Mouse (Mus musculus): ENCODE results near the gene Steap3.
A peak's percentile ranks its signal among the peaks of the same experiment; 100 is the strongest.
"Not testable (repeated sequence)": the region's sequence is repeated elsewhere in the genome, so short reads cannot be mapped to it uniquely, and the experiment has no call there.

Steap3 gene

DNA sequence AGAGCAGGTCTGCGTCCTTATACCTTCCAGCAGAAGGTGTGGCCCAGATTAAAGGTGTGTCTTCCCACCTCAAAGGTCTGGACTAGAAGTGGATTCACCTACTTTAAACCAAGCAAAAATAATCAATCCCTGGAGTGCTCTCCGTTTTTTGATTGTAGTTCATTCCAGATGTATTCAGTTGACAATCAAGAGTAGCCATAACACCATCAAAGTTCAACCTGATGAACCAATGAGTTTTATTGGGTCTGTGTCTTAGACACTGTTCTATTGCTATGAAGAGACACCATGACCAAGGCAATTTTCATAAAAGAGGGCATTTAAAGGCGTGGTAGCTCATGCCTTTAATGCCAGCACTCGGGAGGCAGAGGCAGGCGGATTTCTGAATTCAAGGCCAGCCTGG is at the start of gene Steap3:
Steap3 (minus strand) TSS at position 101 of the 400 bp plus-strand sequence.
- DNase-seq (ENCODE audit: low read depth), result no peak

DNA sequence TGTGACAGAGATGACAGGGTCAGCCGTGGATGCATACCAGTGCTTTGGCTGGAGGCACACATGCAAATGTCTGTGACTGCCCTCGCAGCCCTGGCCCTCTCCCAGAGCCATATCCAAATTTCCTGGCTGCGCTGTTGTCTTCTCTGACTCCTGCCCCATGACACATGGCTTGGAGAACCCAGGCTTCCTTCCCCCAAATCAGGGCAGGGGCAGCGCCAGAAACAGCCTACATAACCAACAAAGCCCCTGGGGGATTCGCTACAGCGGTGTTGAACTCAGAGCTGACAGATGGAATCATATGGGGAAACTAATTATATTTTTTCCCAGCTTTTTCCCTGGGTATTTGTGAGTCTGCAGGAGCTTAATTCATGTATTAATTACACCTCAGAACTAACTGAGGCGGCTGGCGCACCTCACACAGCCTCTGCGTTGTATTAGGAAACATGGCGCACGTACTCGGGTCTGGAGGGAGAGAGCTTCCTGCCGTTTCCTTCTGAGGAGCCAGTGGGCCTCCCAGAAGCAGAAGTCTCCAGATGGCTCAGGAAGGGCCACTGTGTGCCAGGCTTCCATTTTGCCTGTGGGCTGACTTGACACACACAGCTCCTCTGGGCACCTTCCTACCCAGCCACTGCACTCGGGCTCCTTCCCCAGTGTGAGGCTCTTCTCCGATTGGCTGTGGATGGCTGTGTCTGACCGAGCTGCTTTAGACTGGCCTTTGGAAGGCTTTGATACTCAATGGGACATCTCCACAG is 48.9 kb upstream of the Steap3 start:
- no peak for DNase-seq (ENCODE audit: low read depth)

DNA sequence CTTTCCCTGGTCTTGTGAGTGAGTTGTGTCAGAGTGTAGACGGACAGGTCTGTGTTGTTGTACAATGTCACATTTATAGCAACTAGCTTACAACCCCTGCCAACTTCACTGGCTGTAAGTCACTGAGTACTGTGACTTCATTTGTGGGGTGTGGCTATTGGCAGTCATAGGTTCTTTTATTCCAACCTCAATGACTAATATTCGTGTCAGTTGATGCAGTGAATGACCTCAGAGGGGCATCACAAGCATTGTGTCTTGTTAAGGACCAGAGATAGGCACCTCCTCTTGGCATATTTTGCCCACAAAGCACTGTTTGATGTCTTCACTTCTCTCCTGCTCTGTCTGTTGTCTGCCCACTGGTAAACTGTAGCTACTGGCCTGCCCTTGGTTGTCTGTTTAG is 33.3 kb upstream of the Steap3 start:
- no peak for DNase-seq (ENCODE audit: low read depth)

DNA sequence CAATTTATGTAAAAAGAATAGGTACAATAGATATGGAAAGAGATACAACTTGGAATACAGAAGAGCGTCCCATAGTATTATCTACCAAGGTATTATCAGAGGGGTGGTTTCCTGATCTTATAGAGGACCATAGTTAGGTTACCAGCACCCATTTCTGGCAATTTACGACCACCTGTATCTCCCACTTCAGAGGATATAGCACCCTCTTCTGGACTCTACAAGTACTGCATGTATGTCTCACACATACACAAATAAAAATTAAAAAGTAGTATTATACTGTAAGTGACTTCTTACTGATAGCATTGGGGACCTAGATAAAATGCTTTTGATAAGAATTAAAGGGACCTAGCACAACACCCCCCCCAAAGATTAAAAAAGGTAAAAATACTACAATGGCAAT is 24.4 kb upstream of the Steap3 start:
- DNase-seq (ENCODE audit: low read depth), result no peak

DNA sequence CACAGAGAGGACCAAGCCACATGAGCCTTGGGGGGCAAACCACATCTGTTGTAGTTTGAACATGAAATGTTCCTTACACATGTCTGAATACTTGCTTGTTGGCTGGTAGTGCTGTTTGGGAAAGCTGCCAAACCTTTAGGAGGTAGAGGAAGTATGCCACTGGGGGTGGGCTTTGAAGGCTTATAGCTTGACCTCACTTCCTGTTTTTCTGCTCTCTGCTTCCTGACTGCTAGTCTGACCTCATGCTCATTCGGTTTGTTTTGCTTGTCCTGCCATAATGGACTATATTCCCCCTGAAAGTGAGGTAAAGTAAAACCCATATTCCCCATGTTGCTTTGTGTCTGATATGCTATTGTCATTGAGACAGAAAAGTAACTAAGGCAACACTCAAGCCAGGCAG is 21.3 kb upstream of the Steap3 start:
- DNase-seq (ENCODE audit: low read depth), result no peak

DNA sequence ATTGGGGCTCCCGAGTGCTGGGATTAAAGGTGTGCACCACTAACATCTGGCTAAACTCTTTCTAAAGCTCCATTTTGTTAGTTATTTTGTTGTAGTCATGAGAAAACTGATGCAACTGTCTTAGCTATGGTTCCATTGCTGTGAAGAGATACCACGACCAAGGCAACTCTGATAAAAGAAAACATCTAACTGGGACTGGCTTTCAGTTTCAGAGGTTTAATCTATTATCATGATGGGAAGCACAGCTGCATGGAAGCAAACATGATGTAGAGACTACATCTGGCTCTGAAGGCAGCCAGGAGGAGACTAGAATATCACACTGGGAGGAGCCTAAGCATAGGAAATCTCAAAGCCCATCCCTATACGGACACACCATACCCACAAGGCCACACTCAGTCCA is 19.2 kb upstream of the Steap3 start:
- DNase-seq (ENCODE audit: low read depth), result no peak

DNA sequence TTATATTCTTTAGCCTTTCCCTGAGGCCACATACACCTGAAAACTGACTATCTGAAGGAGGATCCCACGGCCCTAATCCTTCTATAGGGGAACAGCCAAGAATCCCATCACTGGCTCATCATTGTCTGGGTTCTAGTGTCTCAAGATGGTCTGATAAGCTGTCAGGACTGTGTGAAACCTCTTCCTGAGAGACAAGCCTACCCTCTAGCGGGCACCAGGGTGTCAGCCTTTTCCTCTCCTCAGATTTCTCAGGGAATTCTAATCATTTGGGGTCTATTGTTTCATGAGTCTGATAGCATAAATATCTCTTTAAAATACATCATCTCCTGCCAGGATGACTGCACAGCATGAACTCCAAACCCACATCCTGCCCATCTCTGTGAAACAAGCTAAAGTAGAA is 17.3 kb upstream of the Steap3 start:
- no peak for DNase-seq (ENCODE audit: low read depth)

DNA sequence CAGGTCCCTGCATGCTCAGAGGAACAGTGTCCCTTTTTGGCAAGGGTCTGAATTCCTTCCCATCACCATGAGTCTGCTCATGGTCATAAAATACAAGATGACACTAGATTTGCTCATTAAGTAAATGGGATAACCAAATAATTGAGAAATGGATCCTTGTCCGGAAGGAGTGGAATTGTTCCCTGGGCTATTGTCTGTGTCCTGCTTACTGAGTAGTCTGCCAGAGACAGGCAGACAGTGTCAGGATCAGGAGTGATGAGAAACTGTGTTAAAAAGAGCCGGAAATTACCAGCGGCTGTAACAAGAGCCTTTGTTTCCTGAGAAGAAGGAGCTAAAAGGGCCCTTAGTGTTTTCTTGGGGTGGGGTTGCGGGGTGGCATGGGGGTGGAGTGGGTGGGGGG is 15.2 kb upstream of the Steap3 start:
- no peak for DNase-seq (ENCODE audit: low read depth)

DNA sequence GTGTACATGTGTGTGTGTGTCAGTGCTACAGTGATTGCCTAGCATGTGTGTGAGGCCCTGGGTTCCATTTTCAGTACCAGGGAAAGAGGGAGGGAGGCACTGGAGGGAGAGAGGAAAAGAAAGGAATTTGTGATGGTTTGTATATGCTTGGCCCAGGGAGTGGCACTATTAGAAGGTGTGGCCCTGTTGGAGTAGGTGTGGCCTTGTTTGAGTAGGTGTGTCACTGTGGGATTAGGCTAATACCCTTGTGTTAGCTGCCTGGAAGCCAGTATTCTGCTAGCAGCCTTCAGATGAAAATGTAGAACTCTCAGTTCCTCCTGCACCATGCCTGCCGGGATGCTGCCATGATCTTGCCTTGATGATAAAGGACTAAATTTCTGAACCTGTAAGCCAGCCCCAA is 3.6 kb upstream of the Steap3 start:
- not testable (repeated sequence) for DNase-seq (ENCODE audit: low read depth)

DNA sequence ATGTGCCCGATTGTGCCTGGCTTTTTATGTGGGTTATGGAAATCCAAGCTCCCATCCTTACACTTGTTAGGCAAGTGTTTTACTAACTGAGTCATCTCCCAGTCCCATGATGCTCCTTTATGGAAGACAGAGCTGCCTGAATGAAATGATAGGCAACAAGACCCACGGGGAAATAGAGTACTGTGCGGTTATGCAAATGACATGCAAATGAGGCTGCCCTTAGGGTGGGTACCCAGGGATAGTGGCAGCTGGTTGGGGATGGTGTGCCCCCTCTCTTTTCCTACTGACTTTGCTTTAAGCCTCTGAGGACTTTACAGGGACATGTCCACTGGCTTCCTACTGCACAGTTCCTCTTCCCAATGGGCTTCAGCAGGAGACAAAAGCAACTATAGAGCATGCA is 2.7 kb upstream of the Steap3 start:
- no peak for DNase-seq (ENCODE audit: low read depth)

DNA sequence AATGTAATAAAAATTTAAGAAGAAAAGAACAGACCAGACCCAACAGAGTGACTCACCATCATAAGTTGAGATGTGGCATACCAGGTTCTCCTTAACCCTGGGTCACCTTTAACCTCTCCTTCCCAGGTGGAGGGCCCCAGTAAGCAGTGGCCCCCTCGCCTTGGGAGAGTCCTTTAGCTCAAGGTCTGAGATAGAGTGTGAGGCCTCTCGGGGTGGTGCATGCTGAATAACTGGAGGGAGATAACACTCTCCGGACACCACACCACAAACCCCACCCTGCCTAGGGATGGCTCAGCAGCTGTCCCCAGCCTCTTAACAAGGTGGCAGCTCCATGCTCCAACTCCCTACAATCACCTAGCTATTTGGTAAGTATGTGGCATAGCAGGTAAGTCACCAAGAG is 1.6 kb downstream of the Steap3 start:
- peak; percentile 55 for DNase-seq (ENCODE audit: low read depth)

DNA sequence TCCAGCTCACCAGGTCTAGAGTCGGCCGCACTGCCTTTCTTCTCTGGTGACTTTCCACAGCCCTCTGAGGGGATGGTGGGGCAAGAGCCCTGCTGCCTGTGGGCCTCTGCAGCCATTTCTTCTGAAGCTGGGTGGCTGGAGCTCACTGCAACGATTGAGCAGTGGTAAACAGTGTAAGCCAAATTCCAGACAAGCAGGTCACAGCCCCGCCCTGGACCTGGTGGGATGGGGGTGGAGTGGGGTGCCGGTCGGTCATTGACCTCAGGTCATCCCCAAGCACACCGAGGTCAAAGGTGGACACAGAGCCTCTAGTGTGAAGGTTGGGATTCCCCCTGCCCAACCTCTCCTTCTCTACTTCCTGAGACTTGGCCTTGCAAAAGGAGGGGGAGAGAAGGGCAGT is 2.4 kb downstream of the Steap3 start:
- DNase-seq (ENCODE audit: low read depth), result no peak

DNA sequence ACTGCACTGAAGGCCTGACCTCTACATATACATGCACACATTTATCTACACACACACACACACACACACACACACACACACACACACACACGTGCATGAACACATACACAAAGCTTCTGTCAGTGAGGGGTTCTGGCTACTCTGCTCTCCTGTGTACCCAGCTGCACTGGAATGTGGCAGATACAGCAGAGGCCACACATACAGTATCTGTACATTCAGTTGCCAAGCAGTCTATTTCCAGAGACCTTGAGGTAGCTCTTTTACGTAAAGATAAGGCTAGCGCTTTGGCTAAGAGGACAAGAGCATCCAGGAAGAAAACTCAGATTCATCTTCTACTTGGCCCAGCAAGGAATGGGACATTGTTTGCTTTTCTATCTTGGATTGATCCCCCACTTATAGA is 4.9 kb downstream of the Steap3 start:
- DNase-seq (ENCODE audit: low read depth), result no peak

DNA sequence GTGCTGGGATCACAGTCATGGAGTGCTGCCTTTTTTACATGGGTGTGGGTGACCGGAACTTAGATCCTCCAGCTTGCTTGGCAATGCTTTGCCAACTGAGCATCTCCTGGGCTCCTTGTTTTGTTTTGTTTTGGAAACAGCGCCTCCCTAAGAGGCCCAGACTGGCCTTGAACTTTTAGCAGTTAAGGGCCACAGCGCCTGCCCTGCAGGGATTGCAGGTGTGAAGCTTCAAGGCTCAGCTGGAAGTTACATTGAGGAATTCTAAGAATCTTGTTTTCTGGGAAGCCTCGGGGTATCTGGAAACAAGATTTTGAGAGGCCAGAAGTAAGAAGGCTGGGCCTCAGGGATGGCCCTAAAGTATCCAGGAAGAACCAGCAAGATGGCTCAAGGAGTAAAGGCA is 6.0 kb downstream of the Steap3 start:
- no peak for DNase-seq (ENCODE audit: low read depth)

DNA sequence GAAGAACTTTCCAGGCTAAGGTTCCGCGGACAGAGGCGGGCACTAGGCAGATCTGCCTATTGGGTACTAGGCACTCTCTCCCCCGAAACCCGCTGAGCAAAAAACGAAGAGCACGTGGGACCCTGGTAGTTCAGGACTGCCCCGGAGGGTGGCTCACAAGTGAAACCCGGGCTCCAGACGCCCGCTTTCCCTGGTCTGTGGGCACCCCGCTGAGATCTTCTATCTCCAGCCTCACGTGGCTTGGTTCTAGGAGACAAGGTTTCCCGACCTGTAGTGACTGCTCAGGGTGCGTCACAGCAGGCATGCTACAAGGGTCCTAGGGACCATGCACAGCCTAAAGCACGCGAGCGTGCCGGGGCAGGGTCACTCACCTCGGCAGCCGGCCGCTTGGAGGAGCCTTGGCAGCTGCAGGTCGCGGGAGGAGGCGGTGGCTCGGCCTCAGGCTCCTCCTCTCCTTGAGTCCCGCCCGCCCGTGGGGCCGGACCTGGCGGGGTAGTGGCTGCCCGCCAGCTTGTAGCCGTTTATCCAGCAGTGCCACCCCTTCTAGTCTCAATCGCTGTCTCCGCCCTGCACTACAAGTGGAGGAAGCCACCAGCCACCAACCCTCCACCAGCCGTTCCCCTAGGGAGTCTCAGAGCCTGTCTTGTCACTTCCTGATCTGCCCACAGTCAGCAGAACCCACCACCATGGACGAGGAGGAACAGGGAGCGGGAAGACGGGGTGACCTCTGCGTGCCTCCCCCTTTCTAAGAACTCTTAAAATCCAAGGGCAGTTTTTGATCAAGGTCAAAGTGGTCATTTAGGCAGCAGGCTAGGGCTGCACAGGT is 7.4 kb downstream of the Steap3 start:
- peak; percentile 82 for DNase-seq (ENCODE audit: low read depth)

DNA sequence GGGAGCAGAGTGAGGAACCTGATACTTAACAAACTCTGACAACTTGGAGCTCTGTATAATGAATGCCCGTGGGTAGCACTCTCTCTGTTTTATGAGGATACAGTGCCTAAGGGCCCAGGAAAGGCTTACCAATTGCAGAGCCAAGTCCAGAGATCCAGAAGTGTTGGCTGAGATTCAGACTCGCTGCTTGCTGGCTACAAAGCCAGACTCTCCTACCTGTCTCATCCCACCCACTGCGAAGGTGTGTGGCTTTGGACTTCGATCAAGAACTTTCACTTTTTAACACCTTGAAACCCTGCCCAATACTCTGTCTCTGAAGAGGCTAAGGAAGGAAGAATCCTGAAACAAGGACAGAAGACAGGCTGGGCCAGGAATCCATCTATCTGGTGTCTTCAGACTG is 9.3 kb downstream of the Steap3 start:
- no peak for DNase-seq (ENCODE audit: low read depth)

DNA sequence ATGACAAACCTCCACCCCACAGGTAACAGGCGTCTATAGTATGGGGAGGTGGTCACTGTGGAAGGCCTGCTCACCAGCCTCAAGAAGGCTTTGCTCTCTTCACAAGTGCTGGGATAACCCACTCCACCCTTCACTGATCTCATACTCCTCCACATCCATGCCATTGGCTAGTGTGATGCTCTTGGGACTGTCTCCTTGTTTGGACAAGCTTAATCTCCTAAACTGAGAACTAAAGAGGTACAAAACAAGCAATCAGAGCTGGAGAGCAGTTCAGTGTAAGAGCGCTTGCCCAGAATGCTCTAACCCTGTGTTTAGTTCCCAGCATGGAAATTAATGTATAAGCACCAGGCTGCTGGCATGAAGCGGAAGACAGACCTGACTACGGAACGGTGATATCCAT is 11.3 kb downstream of the Steap3 start:
- no peak for DNase-seq (ENCODE audit: low read depth)

DNA sequence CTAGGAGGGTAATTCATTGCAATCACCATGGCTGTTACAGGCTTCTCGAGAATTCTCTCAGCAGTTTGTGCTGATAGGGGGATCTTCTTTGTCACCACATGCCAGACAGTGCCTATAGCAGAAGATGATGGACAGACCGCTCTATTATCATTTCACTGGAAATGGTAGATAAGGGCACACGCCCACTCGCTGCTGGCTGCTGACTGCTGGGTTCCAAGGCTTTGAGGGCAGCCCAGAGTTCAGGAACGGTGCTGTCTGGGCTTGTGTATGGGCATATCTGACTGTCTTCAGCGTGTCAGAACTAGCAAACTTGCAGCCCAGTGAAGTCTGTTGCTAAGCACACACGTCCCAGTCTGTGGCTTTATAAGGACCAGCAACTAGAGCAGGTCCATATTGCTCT is 13.3 kb downstream of the Steap3 start:
- DNase-seq (ENCODE audit: low read depth), result peak; percentile 88

DNA sequence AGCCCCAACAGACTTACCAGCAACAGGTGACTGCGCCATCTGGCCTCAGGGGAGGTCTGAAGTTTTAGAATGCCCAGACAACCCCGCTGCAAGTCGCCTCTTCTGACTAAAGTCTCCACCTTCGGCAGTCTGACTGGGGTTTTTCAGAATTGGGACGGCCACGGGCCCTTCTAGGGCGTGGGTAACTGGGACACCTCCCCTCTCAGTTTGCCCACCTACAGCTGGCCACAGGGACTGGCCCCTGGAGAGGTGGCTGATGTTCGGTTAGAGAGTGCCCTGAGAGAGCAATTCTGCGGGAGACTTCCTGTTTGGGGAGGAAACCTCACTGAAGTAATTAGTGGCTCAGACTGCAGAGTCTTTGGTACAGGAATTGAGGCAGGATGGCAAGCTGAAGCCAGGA is 13.8 kb downstream of the Steap3 start:
- DNase-seq (ENCODE audit: low read depth), result peak; percentile 50

DNA sequence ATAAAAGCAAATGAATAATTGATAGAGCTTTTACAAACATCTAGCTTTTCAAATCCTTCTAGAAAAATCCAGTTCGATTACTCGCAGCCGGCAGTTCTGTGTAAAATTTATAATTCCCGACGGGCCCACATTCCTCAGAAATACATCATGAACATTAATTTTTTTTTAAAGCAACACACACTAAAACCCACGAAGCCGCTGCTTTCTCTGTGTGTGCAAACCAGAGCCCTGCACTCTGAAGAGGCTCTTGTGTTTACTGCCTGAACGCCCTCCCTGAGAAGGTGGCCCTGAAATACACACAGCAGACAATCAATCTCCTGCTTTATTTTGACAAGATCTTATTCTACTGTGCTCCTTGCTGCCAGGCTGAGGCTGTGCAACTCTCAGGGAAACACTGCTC is 14.3 kb downstream of the Steap3 start:
- no peak for DNase-seq (ENCODE audit: low read depth)

DNA sequence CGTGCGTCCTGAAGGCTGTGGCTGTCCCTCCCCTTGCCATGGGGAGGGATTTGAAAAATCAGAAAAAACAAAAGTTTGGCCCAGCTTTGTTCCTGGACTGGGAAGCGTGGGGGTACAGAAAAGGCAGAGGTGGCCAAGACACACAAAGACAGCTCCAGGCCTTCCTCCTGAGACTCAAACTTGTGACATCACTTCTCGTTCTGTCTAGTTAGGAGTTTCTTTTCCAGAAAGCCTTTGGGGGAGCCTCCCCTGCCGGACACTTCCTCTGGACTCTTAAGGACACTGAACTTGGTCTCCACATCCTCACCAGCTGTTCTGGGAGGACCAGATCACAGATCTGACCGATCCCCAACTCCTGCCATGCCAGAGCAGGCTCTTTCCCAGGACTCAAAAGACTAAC is 18.8 kb downstream of the Steap3 start:
- no peak for DNase-seq (ENCODE audit: low read depth)

DNA sequence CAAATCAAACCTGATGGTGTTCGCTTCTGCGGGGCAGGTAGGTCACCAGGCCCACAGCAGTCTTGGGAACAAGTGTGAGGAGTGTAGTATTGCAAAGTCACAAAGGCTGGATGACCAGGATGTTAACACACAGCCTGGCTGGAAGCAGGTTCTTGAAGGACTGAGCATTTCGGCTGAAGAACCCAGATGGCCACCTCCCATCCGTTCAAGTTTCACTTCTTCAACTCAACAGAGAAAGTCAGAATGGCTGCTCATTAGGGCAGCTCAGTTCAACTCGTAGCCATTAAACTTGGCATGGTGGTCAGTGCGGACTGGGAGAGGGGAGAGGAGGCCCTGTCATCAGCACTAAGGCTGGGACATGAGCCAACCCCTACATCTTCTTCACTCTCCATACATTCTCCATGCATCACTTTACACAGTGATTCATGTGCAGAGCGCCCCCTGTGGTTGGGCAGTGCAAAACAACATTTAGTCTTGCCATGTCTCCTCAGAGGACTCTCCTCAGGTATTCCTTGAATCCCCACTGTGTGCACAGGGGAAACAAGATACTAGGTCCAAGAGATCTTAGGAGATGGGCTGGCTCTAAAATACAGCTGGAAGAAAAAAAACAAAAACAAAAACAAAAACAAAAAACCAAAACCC is 19.9 kb downstream of the Steap3 start:
- DNase-seq (ENCODE audit: low read depth), result no peak

DNA sequence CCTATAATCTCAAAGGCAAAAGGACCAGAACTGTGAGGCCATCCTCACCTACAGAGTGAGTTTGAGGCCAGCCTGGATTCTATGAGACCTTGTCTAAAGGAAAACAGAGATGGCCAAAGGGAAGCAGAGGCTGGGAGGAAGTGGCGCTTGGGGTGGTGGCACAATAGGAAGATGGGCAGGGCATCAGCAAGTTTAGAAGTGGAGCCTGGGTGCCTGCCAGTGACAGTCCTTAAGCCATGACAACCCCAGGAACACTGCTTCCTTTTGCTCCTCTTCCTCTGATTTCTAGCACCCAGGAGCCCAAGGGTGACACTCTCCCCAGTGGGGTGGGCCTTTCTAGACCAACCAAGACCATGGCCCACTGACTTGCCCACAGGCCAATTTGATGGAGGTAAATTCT is 21.3 kb downstream of the Steap3 start:
- no peak for DNase-seq (ENCODE audit: low read depth)
